Mouse (Mus musculus) thymus, adult 2 months (tissue): ENCODE measurements at regions not wholly inside any gene's neighbourhood (a gene's known extent, or its start where the extent isn't known, plus 50 kb on each side); places are given as distances from the start of the nearest gene placed in this dataset.

ENCODE experiments used
- DNase-seq: peaks from one replicate; pipeline ENCODE4 v3.0.0; 2021
- H3K27ac ChIP-seq: fragments of 200-500 bp; 2 replicates; pipeline ENCODE4 v1.5.1; 2012; ENCODE audit warnings: low read length, control low read depth; ENCODE audit not compliant: control insufficient read depth, insufficient read depth
- H3K27me3 ChIP-seq: fragments of 200-500 bp; 2 replicates; pipeline ENCODE4 v1.6.1; 2012; ENCODE audit warnings: mild to moderate bottlenecking, low read length, moderate library complexity, mixed read lengths; ENCODE audit not compliant: control insufficient read depth, insufficient read depth
- H3K36me3 ChIP-seq: fragments of 200-500 bp; 2 replicates; pipeline ENCODE4 v1.6.1; 2012; ENCODE audit warnings: mild to moderate bottlenecking, low read length, moderate library complexity; ENCODE audit not compliant: control insufficient read depth, insufficient read depth
- H3K4me1 ChIP-seq: fragments of 200-500 bp; replicated peaks from 2 replicates; pipeline ENCODE4 v1.6.1; 2012; ENCODE audit warnings: low read length; ENCODE audit not compliant: control insufficient read depth, insufficient read depth
- H3K4me3 ChIP-seq: fragments of 200-500 bp; 2 replicates; pipeline ENCODE4 v1.5.1; 2012; ENCODE audit warnings: mild to moderate bottlenecking, low read length, control low read depth, moderate library complexity; ENCODE audit not compliant: control insufficient read depth, insufficient read depth
- CTCF ChIP-seq: fragments of 200-500 bp; IDR thresholded peaks from 2 replicates; pipeline ENCODE4 v1.5.1; 2012; ENCODE audit warnings: mild to moderate bottlenecking, control low read depth, low read length, moderate library complexity, borderline replicate concordance; ENCODE audit not compliant: control insufficient read depth, poor library complexity, insufficient read depth; ENCODE audit errors: extremely low read depth
- POLR2A ChIP-seq: fragments of 200-500 bp; IDR thresholded peaks from 2 replicates; pipeline ENCODE4 v1.6.1; 2012; ENCODE audit warnings: mild to moderate bottlenecking, low read length, control low read depth, moderate library complexity; ENCODE audit not compliant: control insufficient read depth, poor library complexity, insufficient read depth; ENCODE audit errors: extremely low read depth
- WGBS: fragments of 180-500 bp; shearing (Covaris S2); methylation state at CpG from one replicate; pipeline ENCODE4 v1.1.7; 2018; 5-methylcytosine and 5-hydroxymethylcytosine counted together

- Histone ChIP-seq H3K4me1 (no peaks in the 10 kb centered on the region), H3K27ac (no peak overlapping the region), H3K27me3 (no peaks in the 10 kb centered on the region), H3K36me3 (no peaks in the 10 kb centered on the region), H3K4me3 (no peak overlapping the region)
- TF ChIP-seq CTCF, result no peak
- TF ChIP-seq POLR2A, result no peak
- WGBS, result 96% methylated on average over 3 of the region's 3 CpGs
- DNase-seq, result no peak
These were observed 309.8 kb upstream of the Gm5148 start for GRCm38 (mm10) chr3:38034138-38034537.

- H3K27me3 ChIP-seq, result no peaks in the 10 kb centered on the region
- H3K36me3 ChIP-seq, result no peaks in the 10 kb centered on the region
- 78% methylated on average over 1 of the region's 1 CpGs for WGBS
- TF ChIP-seq POLR2A (no peak), CTCF (no peak)
- no peak overlapping the region for H3K27ac ChIP-seq
- DNase-seq, result no peak
- no peak overlapping the region for H3K4me3 ChIP-seq
- H3K4me1 ChIP-seq, result peaks cover under 1% of the 10 kb centered on the region
These were observed 290.5 kb upstream of the Gm5148 start for GRCm38 (mm10) chr3:38014768-38015167.

- TF ChIP-seq CTCF (no peak), POLR2A (no peak)
- H3K27ac ChIP-seq, result peak overlapping the region; percentile 21
- no peak overlapping the region for H3K4me3 ChIP-seq
- H3K27me3 ChIP-seq, result no peaks in the 10 kb centered on the region
- peak; percentile 64 for DNase-seq
- 6% methylated on average over 4 of the region's 4 CpGs for WGBS
- H3K4me1 ChIP-seq, result peaks cover 18% of the 10 kb centered on the region
- H3K36me3 ChIP-seq, result no peaks in the 10 kb centered on the region
These were observed 284.9 kb upstream of the Gm5148 start for GRCm38 (mm10) chr3:38009168-38009567.

- WGBS, result 52% methylated on average over 7 of the region's 7 CpGs
- Histone ChIP-seq H3K4me3 (no peak overlapping the region), H3K4me1 (peaks cover 18% of the 10 kb centered on the region), H3K27ac (no peak overlapping the region), H3K27me3 (no peaks in the 10 kb centered on the region), H3K36me3 (no peaks in the 10 kb centered on the region)
- no peak for DNase-seq
- TF ChIP-seq POLR2A (no peak), CTCF (no peak)
These were observed 284.0 kb upstream of the Gm5148 start for GRCm38 (mm10) chr3:38008321-38008720.

- Histone ChIP-seq H3K27ac (no peak overlapping the region), H3K27me3 (no peaks in the 10 kb centered on the region), H3K4me3 (no peak overlapping the region), H3K4me1 (peaks cover 18% of the 10 kb centered on the region), H3K36me3 (no peaks in the 10 kb centered on the region)
- 56% methylated on average over 1 of the region's 1 CpGs for WGBS
- no peak for DNase-seq
- no peak for TF ChIP-seq CTCF
- TF ChIP-seq POLR2A, result no peak
These were observed 283.3 kb upstream of the Gm5148 start for GRCm38 (mm10) chr3:38007626-38008025.

- Histone ChIP-seq H3K4me3 (no peak overlapping the region), H3K27me3 (no peaks in the 10 kb centered on the region), H3K27ac (no peak overlapping the region), H3K36me3 (no peaks in the 10 kb centered on the region), H3K4me1 (no peaks in the 10 kb centered on the region)
- TF ChIP-seq POLR2A (no peak), CTCF (no peak)
- DNase-seq, result no peak
- WGBS, result 95% methylated on average over 10 of the region's 10 CpGs
These were observed 278.0 kb upstream of the Gm5148 start for GRCm38 (mm10) chr3:38002275-38002674.

GRCm38 (mm10) chr3:37999779-38000178 lies 275.5 kb upstream of the Gm5148 start:
- no peak for TF ChIP-seq CTCF
- no peak for TF ChIP-seq POLR2A
- no peak for DNase-seq

More at GRCm38 (mm10) chr3:37999779-38000178, 275.5 kb upstream of the Gm5148 start:
- Histone ChIP-seq H3K4me3 (no peak overlapping the region), H3K4me1 (no peaks in the 10 kb centered on the region), H3K36me3 (no peaks in the 10 kb centered on the region), H3K27me3 (no peaks in the 10 kb centered on the region), H3K27ac (no peak overlapping the region)
- WGBS, result 100% methylated on average over 1 of the region's 1 CpGs
